Mouse (Mus musculus): ENCODE results near the gene Scgb2b19. TPM values are rescaled to one million over a fixed set of nuclear protein-coding genes. Genes with fewer than 3 reads are reported as not detected.
"Not testable (repeated sequence)": the region's sequence is repeated elsewhere in the genome, so short reads cannot be mapped to it uniquely, and the experiment has no call there.

Scgb2b19 gene
- polyA plus RNA-seq (2015; fragmentation: Nextera tagmentation; extraction: Ambion mirVana): not detected in 2 replicates

DNA sequence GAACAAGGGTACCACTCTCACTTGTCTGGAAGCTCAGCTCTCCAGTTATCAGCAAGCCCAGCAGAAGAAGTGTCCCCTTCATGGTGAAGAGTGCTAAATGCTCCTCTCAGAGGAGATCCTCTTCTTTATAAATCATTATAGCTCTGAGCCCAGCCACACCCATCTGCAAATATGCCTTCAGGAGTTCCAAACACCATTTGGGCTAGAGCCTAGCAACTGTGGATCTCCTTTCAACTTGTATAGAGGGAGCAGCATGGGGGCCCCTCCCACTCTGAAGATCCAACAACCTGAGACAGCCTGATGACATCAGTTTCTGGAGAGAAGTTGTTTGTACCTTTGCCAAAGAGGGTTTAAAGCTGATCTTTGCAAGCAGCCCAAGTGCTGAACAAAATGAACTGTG, at the start of gene Scgb2b19:
Scgb2b19 (minus strand) TSS at position 101 of the 400 bp plus-strand sequence.
- H3K4me3 ChIP-seq (ENCODE audit: low read length); H3K36me3 ChIP-seq (ENCODE audit: control insufficient read depth, insufficient read depth); ATAC-seq (replicated peaks; ENCODE audit: extremely low read depth, insufficient read depth, low FRiP score); H3K27ac ChIP-seq (ENCODE audit: low read length); H3K4me2 ChIP-seq (ENCODE audit: low read depth, low read length); H3K27me3 ChIP-seq (ENCODE audit: control insufficient read depth, insufficient read depth, low read length); H3K4me1 ChIP-seq (ENCODE audit: control insufficient read depth, insufficient read depth, low read length); H3K9ac ChIP-seq (ENCODE audit: low read length); H3K9me3 ChIP-seq (replicated peaks; ENCODE audit: control insufficient read depth, low read length): not testable (repeated sequence)

DNA sequence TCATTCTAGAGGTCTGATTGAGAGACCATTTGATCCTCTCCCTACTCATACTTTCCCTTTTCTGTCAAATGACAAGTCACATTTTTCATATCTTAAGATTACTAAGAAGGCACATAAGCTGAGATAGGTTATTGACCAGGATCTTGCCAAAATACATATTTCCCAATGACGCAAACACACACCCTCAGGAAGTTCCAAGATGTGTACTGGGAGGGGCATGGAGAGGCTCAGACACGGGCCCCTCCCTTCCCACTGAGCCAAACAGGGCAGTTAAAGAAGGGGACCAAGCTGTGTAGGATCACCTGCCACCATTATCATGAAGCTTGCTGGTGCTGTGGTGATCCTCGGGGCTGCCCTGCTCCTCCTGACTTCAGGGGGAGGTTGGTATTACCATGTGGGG, 6.9 kb upstream of the Scgb2b19 start, which contains the start of gene Scgb1b19:
Scgb1b19 (plus strand) TSS at position 301 of the 400 bp plus-strand sequence.
- H3K9ac ChIP-seq (ENCODE audit: low read length); H3K27ac ChIP-seq (ENCODE audit: low read length); H3K4me1 ChIP-seq (ENCODE audit: control insufficient read depth, insufficient read depth, low read length); ATAC-seq (replicated peaks; ENCODE audit: extremely low read depth, insufficient read depth, low FRiP score); H3K27me3 ChIP-seq (ENCODE audit: control insufficient read depth, insufficient read depth, low read length); H3K4me3 ChIP-seq (ENCODE audit: low read length); H3K36me3 ChIP-seq (ENCODE audit: control insufficient read depth, insufficient read depth); H3K4me2 ChIP-seq (ENCODE audit: low read depth, low read length); H3K9me3 ChIP-seq (replicated peaks; ENCODE audit: control insufficient read depth, low read length): not testable (repeated sequence)
- 75% methylated on average over 2 of the region's 3 CpGs for WGBS

Other genes starting within 250 kb of the Scgb2b19 start
- gene Scgb2b17, start 223.8 kb downstream of the Scgb2b19 start, polyA plus RNA-seq (2015; fragmentation: Nextera tagmentation; extraction: Ambion mirVana): not detected in 2 replicates
- not detected in 2 replicates for gene Scgb1b17, start 216.9 kb downstream of the Scgb2b19 start, polyA plus RNA-seq (2015; fragmentation: Nextera tagmentation; extraction: Ambion mirVana)
- gene Scgb2b18, start 106.5 kb downstream of the Scgb2b19 start, polyA plus RNA-seq (2015; fragmentation: Nextera tagmentation; extraction: Ambion mirVana): not detected in 2 replicates
- not detected in 2 replicates for gene Scgb1b18, start 94.8 kb downstream of the Scgb2b19 start, polyA plus RNA-seq (2015; fragmentation: Nextera tagmentation; extraction: Ambion mirVana)
- not detected in 2 replicates for gene Scgb1b19, start 7.0 kb upstream of the Scgb2b19 start, polyA plus RNA-seq (2015; fragmentation: Nextera tagmentation; extraction: Ambion mirVana)
- not detected in 2 replicates for gene Scgb2b20, start 86.0 kb upstream of the Scgb2b19 start, polyA plus RNA-seq (2015; fragmentation: Nextera tagmentation; extraction: Ambion mirVana)
- not detected in 2 replicates for gene Scgb1b20, start 92.9 kb upstream of the Scgb2b19 start, polyA plus RNA-seq (2015; fragmentation: Nextera tagmentation; extraction: Ambion mirVana)
- gene Scgb2b21, start 240.1 kb upstream of the Scgb2b19 start, polyA plus RNA-seq (2015; fragmentation: Nextera tagmentation; extraction: Ambion mirVana): not detected in 2 replicates